Mouse (Mus musculus) ES-Bruce4 (cell line): ENCODE results near the gene Alyref. TPM values are rescaled to one million over a fixed set of nuclear protein-coding genes. Genes with fewer than 3 reads are reported as not detected.

Source experiments
- H3K27ac ChIP-seq: 2 replicates; pipeline ENCODE4 v1.5.1; 2012; ENCODE audit warnings: low read length, inconsistent platforms; ENCODE audit not compliant: insufficient read depth
- H3K27me3 ChIP-seq: 2 replicates; pipeline ENCODE4 v1.6.1; 2012; ENCODE audit warnings: mild to moderate bottlenecking, low read length, inconsistent platforms; ENCODE audit not compliant: control insufficient read depth, poor library complexity, insufficient read depth, severe bottlenecking
- H3K36me3 ChIP-seq: 2 replicates; pipeline ENCODE4 v1.6.1; 2012; ENCODE audit warnings: inconsistent platforms, mild to moderate bottlenecking, low read length, moderate library complexity; ENCODE audit not compliant: control insufficient read depth, poor library complexity, insufficient read depth, severe bottlenecking
- H3K4me1 ChIP-seq: one replicate; pipeline ENCODE4 v1.8.1; 2011; ENCODE audit warnings: low read length; ENCODE audit not compliant: control insufficient read depth, insufficient read depth
- H3K4me3 ChIP-seq: 2 replicates; pipeline ENCODE4 v1.5.1; 2011; ENCODE audit warnings: low read depth, mild to moderate bottlenecking, low read length
- H3K9ac ChIP-seq: 2 replicates; pipeline ENCODE4 v1.6.1; 2012; ENCODE audit warnings: low read depth, mild to moderate bottlenecking, inconsistent platforms; ENCODE audit not compliant: poor library complexity, severe bottlenecking
- H3K9me3 ChIP-seq: replicated peaks from 2 replicates; pipeline ENCODE4 v1.6.1; 2012; ENCODE audit warnings: mild to moderate bottlenecking, low read length, inconsistent platforms; ENCODE audit not compliant: control insufficient read depth, poor library complexity, insufficient read depth, severe bottlenecking
- CTCF ChIP-seq: IDR thresholded peaks from one replicate; pipeline ENCODE4 v1.8.1; 2011; ENCODE audit warnings: low read depth, low read length
- EP300 ChIP-seq: IDR thresholded peaks from 2 replicates; pipeline ENCODE4 v1.6.1; 2011; ENCODE audit warnings: low read depth, low read length; ENCODE audit not compliant: insufficient read depth
- POLR2A ChIP-seq: IDR thresholded peaks from one replicate; pipeline ENCODE4 v1.8.1; 2011; ENCODE audit warnings: low read length; ENCODE audit not compliant: insufficient read depth
- polyA plus RNA-seq: library from polyadenylated mRNA; stranded (reverse); fragments of >200 nt; gene quantifications from 2 replicates; pipeline ENCODE4 v1.2.4, GENCODE M21; 2011; ENCODE audit warnings: low read depth; ENCODE audit not compliant: missing spikeins, insufficient read depth, insufficient read length

The Alyref gene
- polyA plus RNA-seq, 1 experiment = 242 TPM

DNA sequence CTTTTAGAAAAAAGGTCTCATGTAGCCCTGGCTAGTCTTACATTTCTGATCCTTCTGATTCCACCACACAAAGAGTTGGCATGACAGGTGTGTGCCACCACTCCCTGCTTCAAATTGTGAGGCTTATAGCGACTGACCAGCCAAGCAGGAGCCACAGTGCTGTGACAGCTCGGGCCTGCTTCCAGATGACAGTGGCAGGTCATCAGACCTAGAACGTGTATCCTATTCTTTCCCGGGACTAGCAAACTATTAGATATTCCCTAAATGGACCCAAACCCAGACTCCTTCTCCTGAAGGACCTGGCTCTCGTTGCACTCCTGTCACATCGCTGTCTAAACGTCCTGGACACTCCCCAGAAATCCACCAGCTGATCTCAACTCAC lies 49.4 kb downstream of the Alyref start:
- TF ChIP-seq POLR2A (no peak), CTCF (no peak), EP300 (no peak)
- H3K27me3 ChIP-seq = no peaks in the 10 kb centered on the region
- H3K4me1 ChIP-seq = no peaks in the 10 kb centered on the region
- H3K9ac ChIP-seq = peak overlapping the region; percentile 81
- peak overlapping the region; percentile 96 for H3K4me3 ChIP-seq
- 0 out of 2 replicates have a peak, but pooled peaks cover 2% of the 10 kb centered on the region for H3K36me3 ChIP-seq
- H3K9me3 ChIP-seq = no peaks in the 10 kb centered on the region
- peak overlapping the region; percentile 33; the same call in 1 of the 2 replicates for H3K27ac ChIP-seq

DNA sequence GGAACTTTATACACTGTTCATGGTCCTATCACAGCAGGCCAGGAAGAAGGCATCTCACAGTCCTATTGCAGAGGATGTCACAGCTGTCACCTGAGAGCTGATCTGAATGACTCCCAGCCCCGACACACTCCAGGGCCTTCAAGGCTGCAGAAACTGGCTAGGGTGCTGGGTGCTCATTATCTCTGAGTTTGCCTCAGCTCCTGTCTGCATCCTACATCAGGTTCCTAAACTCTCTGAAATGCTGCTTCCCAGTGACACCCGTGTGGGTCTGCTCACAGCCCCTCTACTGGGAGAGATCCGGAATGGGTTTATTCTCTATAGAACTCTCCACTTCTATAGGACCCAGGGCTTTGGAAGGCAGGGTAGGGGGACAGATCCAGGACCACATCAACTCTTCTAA lies 50.0 kb downstream of the Alyref start:
- Histone ChIP-seq H3K9me3 (no peaks in the 10 kb centered on the region), H3K27me3 (no peaks in the 10 kb centered on the region), H3K4me3 (no peak overlapping the region), H3K36me3 (0 out of 2 replicates have a peak, but pooled peaks cover 2% of the 10 kb centered on the region), H3K4me1 (no peaks in the 10 kb centered on the region), H3K27ac (no peak overlapping the region), H3K9ac (no peak overlapping the region)
- no peak for TF ChIP-seq CTCF
- no peak for TF ChIP-seq EP300
- TF ChIP-seq POLR2A = no peak

DNA sequence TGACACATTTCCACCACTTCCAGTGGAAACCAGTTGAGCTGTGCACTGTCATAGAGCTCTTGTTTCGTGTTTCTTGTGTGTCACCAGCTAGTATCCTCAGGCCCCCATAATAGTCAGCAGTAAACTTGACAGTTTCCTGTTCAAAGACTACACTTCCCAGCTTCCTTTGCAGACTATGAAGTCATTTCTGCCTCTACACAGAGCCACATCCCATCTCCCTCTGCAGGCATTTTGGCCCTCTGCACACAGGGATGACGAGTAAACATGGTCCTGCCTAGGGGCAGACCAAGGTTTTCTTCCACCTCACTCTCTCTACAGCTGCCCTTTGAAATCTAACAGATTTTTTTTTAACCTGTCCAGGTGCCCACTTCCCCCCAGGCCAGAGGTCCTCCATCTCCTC lies 50.7 kb downstream of the Alyref start:
- no peaks in the 10 kb centered on the region for H3K9me3 ChIP-seq
- H3K27me3 ChIP-seq = no peaks in the 10 kb centered on the region
- no peak overlapping the region for H3K9ac ChIP-seq
- H3K4me3 ChIP-seq = no peak overlapping the region
- H3K4me1 ChIP-seq = no peaks in the 10 kb centered on the region
- no peak overlapping the region for H3K27ac ChIP-seq
- no peak for TF ChIP-seq EP300
- no peak for TF ChIP-seq POLR2A
- TF ChIP-seq CTCF = no peak
- 0 out of 2 replicates have a peak, but pooled peaks cover 2% of the 10 kb centered on the region for H3K36me3 ChIP-seq

DNA sequence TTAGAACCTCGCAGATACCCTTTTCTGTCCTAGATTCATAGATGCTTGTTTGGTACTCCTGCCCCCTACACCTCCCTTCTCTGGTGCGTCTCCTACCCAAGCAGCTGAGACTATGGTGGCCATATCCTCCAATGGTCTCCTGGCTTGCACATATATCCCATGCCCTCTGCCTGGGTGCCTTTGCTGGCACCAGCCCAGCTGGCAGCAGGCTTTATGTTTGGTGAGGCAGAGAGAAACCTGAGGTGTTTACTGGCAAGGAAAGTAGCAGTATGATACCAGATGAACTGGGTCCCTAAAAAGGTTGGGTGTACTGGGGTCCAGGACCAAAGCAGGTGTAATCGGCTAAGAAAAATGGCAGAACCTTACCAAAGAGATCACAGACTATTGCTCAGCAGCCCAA lies 52.2 kb downstream of the Alyref start:
- Histone ChIP-seq H3K36me3 (0 out of 2 replicates have a peak, but pooled peaks cover 2% of the 10 kb centered on the region), H3K27ac (no peak overlapping the region), H3K27me3 (no peaks in the 10 kb centered on the region), H3K4me1 (no peaks in the 10 kb centered on the region), H3K9ac (no peak overlapping the region), H3K9me3 (no peaks in the 10 kb centered on the region), H3K4me3 (no peak overlapping the region)
- TF ChIP-seq POLR2A = no peak
- TF ChIP-seq EP300 = no peak
- no peak for TF ChIP-seq CTCF

DNA sequence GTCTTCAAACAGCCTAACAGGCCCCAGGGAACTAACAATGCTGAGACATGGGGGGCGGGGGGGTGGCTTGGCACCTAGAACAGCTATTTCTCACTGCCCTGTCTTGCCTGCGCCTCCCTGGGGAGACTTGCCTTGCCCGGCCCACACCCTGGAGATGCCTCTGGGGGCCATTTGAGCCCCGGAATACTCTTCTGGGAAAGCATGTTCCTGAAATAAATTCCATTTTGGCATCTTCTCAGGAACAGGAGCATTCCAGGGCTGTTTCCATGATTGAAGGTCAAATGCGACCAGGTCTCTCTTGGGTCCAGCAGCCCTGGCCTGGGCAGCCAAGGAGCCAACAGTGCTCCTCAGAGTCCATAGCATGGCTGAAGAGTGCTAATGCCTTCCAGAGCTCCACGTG lies 55.8 kb downstream of the Alyref start:
- Histone ChIP-seq H3K9me3 (no peaks in the 10 kb centered on the region), H3K36me3 (0 out of 2 replicates have a peak, but pooled peaks cover 2% of the 10 kb centered on the region), H3K27me3 (no peaks in the 10 kb centered on the region), H3K4me1 (no peaks in the 10 kb centered on the region), H3K9ac (no peak overlapping the region), H3K27ac (no peak overlapping the region), H3K4me3 (no peak overlapping the region)
- TF ChIP-seq CTCF = no peak
- no peak for TF ChIP-seq POLR2A
- TF ChIP-seq EP300 = no peak

Other genes with a start within 250 kb of the Alyref start
- 2,484 and 2,505 TPM in 2 replicates for gene Actg1, start 249.8 kb downstream of the Alyref start, polyA plus RNA-seq
- not detected in 2 replicates for gene Fscn2, start 236.8 kb downstream of the Alyref start, polyA plus RNA-seq
- 13.2 and 15.2 TPM in 2 replicates for gene Faap100, start 219.6 kb downstream of the Alyref start, polyA plus RNA-seq
- 66.9 and 77.2 TPM in 2 replicates for gene Nploc4, start 160.7 kb downstream of the Alyref start, polyA plus RNA-seq
- not detected in 2 replicates for gene Tspan10, start 155.7 kb downstream of the Alyref start, polyA plus RNA-seq
- gene Pde6g, start 144.9 kb downstream of the Alyref start, polyA plus RNA-seq = 0.93 and 1.0 TPM in 2 replicates
- gene Oxld1, start 140.3 kb downstream of the Alyref start, polyA plus RNA-seq = 5.8 and 6.1 TPM in 2 replicates
- 15.0 and 16.1 TPM in 2 replicates for gene Ccdc137, start 140.2 kb downstream of the Alyref start, polyA plus RNA-seq
- 10.7 and 11.0 TPM in 2 replicates for gene Arl16, start 130.8 kb downstream of the Alyref start, polyA plus RNA-seq
- gene Mrpl12, start 113.8 kb downstream of the Alyref start, polyA plus RNA-seq = 83.6 and 90.5 TPM in 2 replicates
- gene Slc25a10, start 106.5 kb downstream of the Alyref start, polyA plus RNA-seq = 8.3 TPM in 2 replicates
- gene Gcgr, start 67.7 kb downstream of the Alyref start, polyA plus RNA-seq = 0.65 TPM in 1 of 2 replicates, not detected in the other
- 46.4 and 53.4 TPM in 2 replicates for gene Mcrip1, start 48.6 kb downstream of the Alyref start, polyA plus RNA-seq
- gene Ppp1r27, start 47.2 kb downstream of the Alyref start, polyA plus RNA-seq = not detected in 2 replicates
- 326 and 338 TPM in 2 replicates for gene P4hb, start 25.1 kb downstream of the Alyref start, polyA plus RNA-seq
- gene Arhgdia, start 16.7 kb downstream of the Alyref start, polyA plus RNA-seq = 269 and 298 TPM in 2 replicates
- 84.0 and 100 TPM in 2 replicates for gene Anapc11, start 56 bp upstream of the Alyref start, polyA plus RNA-seq
- gene Npb, start 10.1 kb upstream of the Alyref start, polyA plus RNA-seq = not detected in 2 replicates
- 37.0 and 39.6 TPM in 2 replicates for gene Pcyt2, start 19.6 kb upstream of the Alyref start, polyA plus RNA-seq
- gene Sirt7, start 26.9 kb upstream of the Alyref start, polyA plus RNA-seq = 10.8 and 11.1 TPM in 2 replicates
- gene Mafg, start 35.2 kb upstream of the Alyref start, polyA plus RNA-seq = 48.0 and 53.0 TPM in 2 replicates
- 41.7 and 55.3 TPM in 2 replicates for gene Pycr1, start 45.4 kb upstream of the Alyref start, polyA plus RNA-seq
- gene Myadml2, start 49.8 kb upstream of the Alyref start, polyA plus RNA-seq = not detected in 2 replicates
- gene Notum, start 62.8 kb upstream of the Alyref start, polyA plus RNA-seq = 2.3 and 5.1 TPM in 2 replicates
- gene Aspscr1, start 74.6 kb upstream of the Alyref start, polyA plus RNA-seq = 46.5 and 50.8 TPM in 2 replicates
- gene Cenpx, start 115.4 kb upstream of the Alyref start, polyA plus RNA-seq = 38.0 and 45.3 TPM in 2 replicates
- gene Lrrc45, start 115.6 kb upstream of the Alyref start, polyA plus RNA-seq = 7.3 and 9.8 TPM in 2 replicates
- gene Rac3, start 123.1 kb upstream of the Alyref start, polyA plus RNA-seq = 16.6 and 20.7 TPM in 2 replicates
- gene Dcxr, start 128.9 kb upstream of the Alyref start, polyA plus RNA-seq = 54.3 and 68.2 TPM in 2 replicates
- gene Cbr2, start 133.7 kb upstream of the Alyref start, polyA plus RNA-seq = not detected in 2 replicates
- gene Hmga1b, start 164.4 kb upstream of the Alyref start, polyA plus RNA-seq = 56.2 and 85.9 TPM in 2 replicates
- gene Rfng, start 185.8 kb upstream of the Alyref start, polyA plus RNA-seq = 8.9 and 9.3 TPM in 2 replicates
- gene Gps1, start 185.9 kb upstream of the Alyref start, polyA plus RNA-seq = 92.0 and 95.2 TPM in 2 replicates
- 56.7 and 66.9 TPM in 2 replicates for gene Dus1l, start 198.0 kb upstream of the Alyref start, polyA plus RNA-seq
- gene Fasn, start 226.2 kb upstream of the Alyref start, polyA plus RNA-seq = 114 and 127 TPM in 2 replicates